Mouse (Mus musculus) Patski (cell line): ENCODE data around the gene Hax1. TPM values are rescaled to one million over a fixed set of nuclear protein-coding genes. Genes with fewer than 3 reads are reported as not detected.

ENCODE experiments used
- ATAC-seq: fragments of 100-300 bp; one replicate; pipeline ENCODE4 v1.8.0; 2021
- CTCF ChIA-PET: fragments of 350-600 bp; sonication (Branson Sonifier 250); formaldehyde crosslinking; loops from one replicate; lab custom pipeline; 2022; ENCODE audit warnings: inconsistent platforms; lab: Charles Lee
- POLR2A ChIA-PET: fragments of 350-600 bp; sonication (Branson Sonifier 250); formaldehyde crosslinking; loops from one replicate; lab custom pipeline; 2022; ENCODE audit warnings: antibody characterized with exemption, inconsistent platforms; lab: Charles Lee
- DNase-seq: peaks from one replicate; pipeline ENCODE4 v3.0.0-alpha.2; 2011; ENCODE audit warnings: low read depth, low spot score
- H3K27me3 ChIP-seq: fragments of 371-371 bp; one replicate; pipeline ENCODE4 v1.5.1; 2021
- CTCF ChIP-seq: fragments of 100-300 bp; IDR thresholded peaks from one replicate; pipeline ENCODE4 v1.5.1; 2021
- in situ Hi-C: fragments of 300-500 bp; cut with MboI; formaldehyde crosslinking; loops from 3 replicates; pipeline ENCODE4 v1.11.1; 2018; ENCODE audit warnings: low pct_unique_long_range_greater_than_20kb, mixed read lengths
- polyA plus RNA-seq: library from polyadenylated mRNA; unstranded; gene quantifications from one replicate; pipeline ENCODE4 v1.2.3, GENCODE M21; 2021

Gene Hax1
- polyA plus RNA-seq, 1 experiment from 2014 or later, result 205 TPM

DNA sequence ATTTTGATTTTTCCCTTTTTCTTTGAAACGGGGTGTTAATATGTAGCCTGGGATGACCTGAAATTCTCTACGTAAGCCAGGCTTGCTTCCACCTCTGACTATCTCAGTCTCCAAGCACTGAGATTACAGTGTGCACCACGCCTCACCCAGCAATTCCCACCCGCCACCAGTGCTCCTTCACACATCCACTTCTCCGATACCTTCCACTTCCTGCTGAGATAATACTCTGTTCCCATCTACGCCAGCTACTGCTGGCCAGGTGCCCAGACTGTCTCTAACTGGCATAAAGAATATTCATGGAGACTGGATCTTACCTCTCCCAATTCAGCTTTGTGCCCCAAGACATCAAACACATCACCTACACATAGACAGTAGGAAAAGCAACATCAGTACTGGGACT, 49.9 kb downstream of the Hax1 start:
- ATAC-seq (no peak), DNase-seq (no peak)
- H3K27me3 ChIP-seq, result no peaks in the 10 kb centered on the region
- POLR2A ChIA-PET, result interaction anchor here (1.0 to 1.1 kb wide), 2 partner anchors 11 to 114 kb away, joined by 3 to 4 read pairs; no protein-coding TSS in a partner anchor
- CTCF ChIA-PET, result interaction anchor here (1.1 to 2.7 kb wide), 3 partner anchors 9 to 129 kb away, joined by 3 to 9 read pairs (median 8); no protein-coding TSS in a partner anchor
- in situ Hi-C loops, result no loop called here
- no peak for TF ChIP-seq CTCF

DNA sequence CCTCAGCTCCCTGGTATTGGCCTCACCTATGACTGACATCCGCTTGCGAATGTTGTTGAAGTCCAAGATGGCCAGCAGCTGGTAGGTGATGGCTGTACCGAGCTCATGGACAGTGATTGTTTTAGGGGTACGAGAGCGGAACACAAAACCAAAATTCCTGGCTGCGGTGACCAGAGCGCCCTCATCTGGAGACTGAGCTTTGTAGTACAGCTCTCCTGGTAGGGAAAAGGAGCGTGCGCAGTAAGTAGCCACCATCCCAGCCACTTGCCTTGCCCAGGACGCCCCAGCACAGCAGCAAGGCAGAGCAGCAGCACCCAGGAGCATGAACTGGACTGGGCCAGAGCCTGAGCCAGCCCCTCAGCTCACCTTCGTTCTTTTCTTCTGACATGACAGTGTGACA, 50.6 kb downstream of the Hax1 start:
- no peak for ATAC-seq
- CTCF ChIA-PET, result interaction anchor here (1.1 to 2.7 kb wide), 4 partner anchors 9 to 129 kb away, joined by 3 to 9 read pairs (median 6); no protein-coding TSS in a partner anchor
- in situ Hi-C loops, result no loop called here

More for the DNA sequence above, 50.6 kb downstream of the Hax1 start:
- no peak for DNase-seq
- H3K27me3 ChIP-seq, result no peaks in the 10 kb centered on the region
- POLR2A ChIA-PET, result no interaction called here
- TF ChIP-seq CTCF, result no peak

Other genes starting within 250 kb of the Hax1 start
- gene Chrnb2, start 234.1 kb downstream of the Hax1 start, polyA plus RNA-seq, result 1.5 TPM
- 147 TPM for gene Ube2q1, start 225.2 kb downstream of the Hax1 start, polyA plus RNA-seq
- 0.03 TPM for gene She, start 167.4 kb downstream of the Hax1 start, polyA plus RNA-seq
- 2.6 TPM for gene Il6ra, start 85.6 kb downstream of the Hax1 start, polyA plus RNA-seq
- 52.0 TPM for gene Atp8b2, start 35.3 kb downstream of the Hax1 start, polyA plus RNA-seq
- gene 4933434E20Rik, start 52.9 kb upstream of the Hax1 start, polyA plus RNA-seq, result 182 TPM
- gene Ubap2l, start 53.8 kb upstream of the Hax1 start, polyA plus RNA-seq, result 232 TPM
- 501 TPM for gene Tpm3, start 73.9 kb upstream of the Hax1 start, polyA plus RNA-seq
- 0.46 TPM for gene Nup210l, start 105.4 kb upstream of the Hax1 start, polyA plus RNA-seq
- 2,084 TPM for gene Rps27, start 214.9 kb upstream of the Hax1 start, polyA plus RNA-seq
- gene Rab13, start 214.9 kb upstream of the Hax1 start, polyA plus RNA-seq, result 66.8 TPM
- gene Jtb, start 232.8 kb upstream of the Hax1 start, polyA plus RNA-seq, result 108 TPM
- gene Creb3l4, start 244.7 kb upstream of the Hax1 start, polyA plus RNA-seq, result 1.1 TPM
- 243 TPM for gene Slc39a1, start 249.4 kb upstream of the Hax1 start, polyA plus RNA-seq